Mouse (Mus musculus): ENCODE measurements around the gene Tspo2. TPM values are rescaled to one million over a fixed set of nuclear protein-coding genes. Genes with fewer than 3 reads are reported as not detected.

Tspo2 gene
- total RNA-seq, 2 experiments from 2014 or later, result 0.20 TPM; not detected in 1

DNA sequence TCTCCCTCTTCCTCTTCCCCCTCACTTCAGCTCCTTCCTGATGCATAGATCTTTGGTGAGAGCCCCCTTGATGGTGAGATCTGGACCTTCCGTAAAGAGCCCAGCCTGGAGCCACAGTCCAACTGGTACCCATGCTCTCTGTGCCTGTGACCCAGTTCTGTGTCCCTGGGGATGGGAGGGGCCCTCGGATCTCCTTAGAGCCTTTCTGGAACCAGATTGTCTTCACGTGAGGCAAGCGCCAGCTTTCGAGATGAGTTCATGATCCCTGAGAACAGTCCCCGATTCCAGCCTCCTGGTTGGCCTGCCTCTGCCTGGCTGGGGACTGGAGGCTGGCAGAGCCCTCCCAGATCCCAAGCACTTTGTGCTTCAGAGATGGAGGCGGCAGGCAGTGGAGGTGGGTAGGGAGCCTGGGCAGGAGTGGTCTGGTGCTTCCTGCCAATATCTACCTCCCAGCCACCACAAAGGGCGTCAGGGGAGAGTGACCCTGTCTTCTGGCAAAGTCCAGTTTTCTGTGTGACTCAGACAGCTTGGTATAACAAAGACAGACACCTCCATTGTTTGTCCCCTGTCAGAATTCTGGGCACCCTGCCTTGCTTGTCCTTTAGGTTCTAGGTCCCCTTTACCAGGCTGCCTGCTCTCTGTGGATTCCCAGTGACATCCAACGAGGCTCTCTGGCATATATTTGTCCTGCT is 577 bp upstream of the Tspo2 start:
- no peak for DNase-seq (ENCODE audit: low spot score in 2 of 2)

DNA sequence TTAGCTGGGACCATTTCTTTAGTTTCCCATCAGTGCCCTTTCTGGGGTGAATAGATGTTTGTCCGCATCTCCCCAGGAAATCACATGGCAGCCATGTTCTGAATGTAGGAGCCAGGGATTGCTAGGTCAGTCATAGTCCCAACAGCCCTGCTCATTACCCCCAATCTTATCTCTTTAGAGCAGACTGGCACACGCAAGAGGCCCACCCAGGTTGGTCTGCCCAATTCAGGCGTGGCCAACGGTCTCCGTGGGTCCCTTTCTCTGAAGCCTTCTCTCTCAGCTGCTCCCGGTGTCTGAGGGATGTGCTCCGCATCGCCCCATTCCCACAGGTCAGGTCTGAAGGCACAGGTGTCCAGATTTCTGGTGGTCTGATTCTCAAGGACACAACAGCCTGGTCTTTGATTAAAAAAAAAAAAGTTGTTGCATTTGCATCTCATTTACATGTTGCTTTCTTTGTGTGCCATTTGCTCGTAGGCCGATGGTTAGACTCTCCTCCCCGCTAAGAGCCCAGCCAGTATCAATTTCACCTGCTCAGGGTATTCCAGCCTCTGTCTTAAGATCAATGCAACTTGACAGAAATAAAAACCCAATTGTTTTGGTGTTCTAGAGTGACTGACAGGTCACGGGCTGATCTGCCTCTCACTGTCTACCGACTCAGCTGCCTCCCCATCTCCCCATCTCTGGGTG is 513 bp downstream of the Tspo2 start:
- DNase-seq (ENCODE audit: low spot score in 2 of 2), result no peak

DNA sequence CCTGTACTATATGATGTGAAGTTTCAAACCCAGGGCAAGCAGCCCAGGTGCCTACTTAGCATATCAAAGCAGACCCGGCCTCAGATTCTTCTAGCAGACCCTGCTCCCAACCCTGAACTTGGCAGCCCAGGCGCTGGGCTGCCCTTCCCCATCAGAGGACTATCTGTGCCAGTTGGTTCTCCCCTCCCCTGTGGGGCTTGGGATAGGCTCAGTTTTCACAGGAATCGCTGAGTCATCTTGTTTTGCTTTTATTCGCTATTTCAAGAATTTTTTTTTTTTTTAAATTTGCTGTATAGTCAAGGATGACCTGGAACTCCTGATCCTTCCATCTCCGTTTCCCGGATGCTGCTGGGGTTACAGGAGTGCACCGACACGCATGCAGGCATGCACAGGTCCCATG is 3.6 kb downstream of the Tspo2 start:
- DNase-seq (ENCODE audit: low spot score in 2 of 2), result no peak

DNA sequence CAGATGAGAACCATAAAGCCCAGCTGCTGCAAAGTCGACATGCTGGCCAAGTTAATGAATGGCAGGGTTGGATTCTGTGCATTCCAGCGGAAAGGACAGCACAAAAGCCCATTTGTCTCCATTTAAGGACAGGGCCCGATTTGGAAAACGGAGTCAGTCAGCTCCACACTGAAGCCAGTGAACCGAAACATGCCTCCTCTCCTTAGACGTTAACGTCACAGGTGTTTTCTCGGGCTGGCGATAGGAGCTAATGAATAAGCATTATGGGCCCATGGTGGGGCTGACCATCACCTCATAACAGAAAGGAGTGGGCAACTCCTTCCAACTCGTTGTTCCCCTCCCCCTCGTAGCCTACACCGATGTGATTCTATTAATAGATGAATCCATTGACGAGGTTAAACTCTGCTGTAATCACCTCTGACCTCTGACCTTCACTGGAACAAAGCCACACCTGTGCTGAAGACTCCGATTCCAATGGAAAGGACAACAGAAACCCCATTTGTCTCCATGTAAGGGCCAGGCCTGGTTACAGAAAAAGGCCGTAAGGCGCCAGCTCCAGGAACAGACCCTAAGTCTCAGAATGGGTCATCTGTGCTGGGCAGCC is 7.7 kb downstream of the Tspo2 start:
- no peak for DNase-seq (ENCODE audit: low spot score in 2 of 2)

DNA sequence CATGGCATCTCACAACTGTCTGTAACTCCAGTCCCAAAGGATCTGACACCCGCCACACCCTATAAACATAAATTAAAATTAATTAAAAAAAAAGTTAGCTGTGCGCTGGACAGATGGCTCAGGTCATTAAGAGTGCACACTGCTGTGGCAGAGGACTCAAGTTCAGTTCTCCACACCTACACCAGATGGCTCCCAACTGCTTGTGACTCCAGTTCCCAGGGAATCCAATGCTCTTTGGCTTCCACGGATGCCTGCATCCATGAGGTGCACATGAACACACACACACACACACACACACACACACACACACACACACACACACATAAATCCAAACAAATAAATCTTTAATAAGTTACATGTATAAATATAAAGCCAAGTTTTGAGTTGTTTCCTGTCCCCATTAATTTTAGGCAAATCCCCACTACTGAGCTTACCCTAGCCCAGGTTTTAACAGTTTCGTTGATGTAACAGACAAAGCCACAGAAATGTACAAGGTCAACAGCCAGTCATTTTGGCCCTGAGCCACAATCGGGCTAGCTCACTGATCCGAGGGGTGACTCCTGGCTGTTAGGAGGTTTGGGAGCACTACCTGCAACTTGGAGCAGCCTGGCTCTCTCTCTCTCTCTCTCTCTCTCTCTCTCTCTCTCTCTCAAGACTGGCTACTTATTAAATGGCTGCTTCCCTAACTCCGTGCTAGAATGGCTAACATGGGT is 8.4 kb downstream of the Tspo2 start:
- no peak for DNase-seq (ENCODE audit: low spot score in 2 of 2)

DNA sequence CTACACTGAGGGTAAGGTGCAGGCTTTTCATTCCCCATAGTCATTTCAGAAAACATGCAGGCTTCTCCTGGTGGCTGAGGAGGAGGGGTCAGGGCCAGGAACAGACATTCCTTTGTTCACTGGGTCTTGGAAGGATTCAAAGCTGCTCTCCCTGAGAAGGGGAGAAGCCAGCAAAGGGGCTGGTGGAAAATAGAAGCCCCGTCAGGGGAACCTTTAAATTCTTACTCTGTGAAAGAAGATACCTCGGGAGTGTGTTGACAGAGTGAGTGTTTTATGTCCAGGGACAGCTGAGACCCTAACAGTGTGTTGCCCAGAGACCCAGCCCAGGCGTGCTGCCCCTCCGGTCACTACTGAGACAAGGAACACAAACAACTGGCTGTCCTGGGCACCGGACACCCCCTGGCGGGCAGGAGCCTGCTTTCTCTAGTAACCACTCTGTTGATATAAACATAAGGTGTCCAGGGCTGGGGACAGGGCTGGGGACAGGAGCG is 13.9 kb downstream of the Tspo2 start:
- peak in 1 of 2 experiments; percentile 51 for DNase-seq (ENCODE audit: low spot score in 2 of 2)

DNA sequence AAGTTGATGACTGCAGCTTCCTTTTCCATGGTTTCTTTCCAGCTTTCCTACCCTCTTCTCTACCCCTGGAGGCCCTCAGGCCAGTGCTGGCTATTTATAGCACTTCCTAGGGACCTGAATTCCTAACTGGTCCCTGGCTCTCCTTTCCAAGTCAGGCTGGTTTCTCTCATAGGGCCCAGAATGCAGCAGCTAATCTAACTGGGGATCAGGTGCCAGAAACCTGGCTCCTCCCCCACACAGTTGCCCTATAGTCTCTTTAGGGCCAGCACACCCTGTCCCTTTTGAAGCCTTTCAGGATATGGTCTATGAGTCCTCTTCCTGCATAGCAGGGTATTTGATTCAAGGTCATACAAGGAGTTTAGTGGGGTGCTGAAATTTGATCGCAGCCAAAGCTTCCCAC is 14.8 kb downstream of the Tspo2 start:
- DNase-seq (ENCODE audit: low spot score in 2 of 2), result no peak

DNA sequence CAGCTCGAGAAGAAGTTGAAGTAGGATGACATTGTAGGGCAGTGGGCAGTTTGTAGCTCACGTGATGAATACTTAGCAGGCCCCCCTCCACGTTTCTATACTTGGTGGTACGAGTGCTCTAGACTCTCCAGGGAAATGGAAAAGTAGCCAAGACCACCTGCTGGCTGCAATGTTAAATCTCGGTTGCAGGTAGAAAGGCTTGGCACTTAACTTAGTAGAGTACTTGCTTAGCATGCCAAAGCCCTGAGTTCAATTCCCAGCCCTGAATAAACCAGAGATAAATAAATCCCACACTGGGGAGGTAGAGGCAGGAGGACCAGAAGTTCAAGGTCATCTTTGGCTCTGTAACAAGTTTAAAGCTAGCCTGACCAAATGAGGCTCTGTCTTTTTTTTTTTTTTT is 16.8 kb downstream of the Tspo2 start:
- DNase-seq (ENCODE audit: low spot score in 2 of 2), result no peak

DNA sequence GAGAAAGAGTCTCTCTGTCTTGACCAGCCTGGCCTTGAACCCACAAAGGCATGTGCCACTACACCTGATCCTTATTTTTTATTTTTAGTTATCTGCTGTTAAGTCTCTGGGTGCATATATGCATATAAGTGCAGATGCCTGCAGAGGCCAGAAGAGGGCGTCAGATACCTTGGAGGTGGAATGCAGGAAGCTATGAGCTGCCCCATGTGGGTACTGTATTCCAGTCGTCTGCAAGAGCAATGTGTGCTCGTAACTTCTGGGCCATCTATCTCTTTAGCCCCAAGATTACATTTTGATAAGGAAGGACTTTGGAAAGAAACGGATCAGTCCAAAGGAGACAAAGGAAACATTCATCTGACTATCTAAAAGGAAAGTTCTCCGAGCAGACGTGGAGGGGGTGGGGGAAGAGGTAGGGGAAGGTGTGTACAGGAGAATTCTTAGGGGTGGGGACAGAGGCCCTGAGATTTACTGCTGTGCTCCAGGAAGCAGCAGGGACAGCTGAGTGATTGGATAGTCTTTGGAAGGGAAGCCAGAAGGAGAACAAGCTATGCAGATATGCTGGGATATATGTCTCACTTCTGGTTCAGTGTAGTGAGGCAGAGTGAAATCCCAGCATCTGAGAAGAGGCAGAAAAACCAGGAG is 17.5 kb downstream of the Tspo2 start:
- DNase-seq (ENCODE audit: low spot score in 2 of 2), result no peak

DNA sequence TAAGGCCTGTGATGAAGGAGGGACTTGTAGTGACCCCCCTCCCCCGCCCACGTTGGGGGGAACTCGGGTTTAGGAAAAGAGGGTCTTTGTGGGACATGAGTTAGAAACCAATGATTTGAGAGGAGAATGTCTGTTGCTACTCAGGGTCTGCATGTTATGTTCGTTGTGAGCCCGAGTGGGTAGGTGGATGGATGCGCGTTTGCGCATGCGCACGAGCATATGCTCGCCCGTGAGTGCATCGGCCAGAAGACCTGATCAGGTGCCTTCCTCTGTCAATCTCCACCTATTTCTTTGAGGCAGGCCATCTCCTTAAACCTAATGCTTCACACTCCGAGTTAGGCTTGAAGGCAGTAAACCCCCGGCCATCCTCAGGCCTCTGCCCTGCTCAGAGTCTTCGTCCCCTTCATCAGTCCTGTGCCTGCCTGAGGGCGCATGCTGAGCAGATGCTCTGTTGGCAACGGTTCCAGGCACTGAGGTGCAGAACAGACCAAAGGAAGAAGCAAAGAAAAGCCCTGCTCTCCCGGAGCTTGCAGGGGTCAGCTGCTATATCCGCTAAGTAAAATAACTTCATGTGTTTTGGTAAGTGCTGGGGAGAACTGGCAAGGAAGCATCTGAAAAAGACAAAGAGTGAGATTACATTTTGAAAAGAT is 18.2 kb downstream of the Tspo2 start:
- no peak for DNase-seq (ENCODE audit: low spot score in 2 of 2)

DNA sequence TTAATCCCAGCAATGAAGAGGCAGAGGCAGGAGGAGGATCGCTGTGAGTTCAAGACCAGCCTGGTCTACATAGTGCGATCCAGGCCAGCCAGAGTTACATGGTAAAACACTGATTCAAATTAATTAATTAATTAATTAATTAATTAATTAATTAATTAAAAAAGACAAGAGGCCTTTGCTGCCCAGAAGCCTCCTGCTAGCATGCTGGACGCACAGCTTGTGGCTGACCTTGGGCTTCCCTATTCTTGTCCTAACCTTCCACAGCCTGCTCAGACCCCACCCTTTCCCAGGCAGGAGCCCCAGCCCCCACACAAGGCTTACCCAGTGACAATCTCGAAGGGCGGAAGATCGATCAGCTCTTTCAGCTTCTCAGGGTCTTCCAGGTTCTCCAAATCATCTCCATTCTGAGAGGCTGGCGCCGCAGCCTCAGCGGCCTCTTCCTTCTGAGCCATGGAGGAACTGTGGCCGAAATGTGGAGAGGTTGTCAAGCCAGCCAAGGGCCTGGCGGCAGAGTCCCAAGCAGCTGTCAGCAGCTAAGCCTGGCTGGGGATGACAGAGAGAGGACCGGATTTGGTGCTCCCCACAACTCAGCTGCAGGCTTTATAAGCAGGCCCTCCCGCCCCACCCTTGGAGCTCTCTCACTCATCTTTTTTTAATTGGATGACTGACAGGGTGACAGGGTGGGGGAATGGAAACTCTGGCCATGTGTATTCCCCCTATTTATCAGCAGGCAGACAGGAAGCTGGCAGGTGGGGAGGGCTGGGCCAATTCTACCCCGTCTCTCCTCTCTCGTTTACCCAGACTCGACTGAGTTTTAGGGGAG is 19.0 kb downstream of the Tspo2 start, which contains the start of gene Apobec2:
TSS of gene Apobec2 (minus strand) at position 773 of the 823 bp plus-strand sequence.
- peak; percentile 32 to 49 for DNase-seq (ENCODE audit: low spot score in 2 of 2)

DNA sequence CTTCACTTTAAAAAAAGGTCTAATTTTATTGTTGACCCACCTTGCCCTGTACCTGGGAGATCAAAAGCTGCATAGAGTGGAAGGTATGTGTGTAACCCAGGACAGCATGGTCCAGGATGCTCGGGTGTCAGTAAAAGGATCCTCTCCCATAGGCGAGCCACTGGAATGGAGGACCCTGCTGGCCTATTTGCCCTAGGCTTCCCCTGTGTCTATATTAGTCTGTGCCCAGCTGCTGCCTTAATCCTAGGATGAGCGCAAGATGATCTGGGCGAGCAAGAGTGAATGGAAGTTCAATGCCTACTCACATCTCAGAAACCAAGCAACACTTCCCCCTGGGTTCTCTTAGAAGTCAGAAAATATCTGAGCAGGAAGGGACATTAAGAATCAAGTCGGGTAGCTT is 20.3 kb downstream of the Tspo2 start:
- no peak for DNase-seq (ENCODE audit: low spot score in 2 of 2)

DNA sequence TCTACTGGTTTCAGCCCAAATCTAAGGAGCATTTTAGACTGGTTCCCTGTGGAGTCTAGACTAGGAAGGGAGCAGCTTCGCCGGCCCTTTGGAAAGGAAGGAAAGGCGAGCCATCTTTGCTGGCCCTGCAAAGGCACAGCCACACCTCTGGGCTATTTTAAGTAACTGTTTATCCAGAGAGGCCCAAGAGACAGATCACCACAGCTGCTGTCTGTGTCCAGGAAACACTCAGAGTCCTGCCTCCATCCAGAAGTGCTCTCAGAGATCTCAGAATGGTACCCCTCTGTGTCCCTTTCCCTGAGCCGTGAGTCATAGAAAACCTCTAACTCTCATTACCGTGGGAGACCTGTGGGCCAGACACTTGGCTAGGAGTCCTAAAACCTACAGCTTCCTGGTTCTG is 20.9 kb downstream of the Tspo2 start:
- DNase-seq (ENCODE audit: low spot score in 2 of 2), result no peak

DNA sequence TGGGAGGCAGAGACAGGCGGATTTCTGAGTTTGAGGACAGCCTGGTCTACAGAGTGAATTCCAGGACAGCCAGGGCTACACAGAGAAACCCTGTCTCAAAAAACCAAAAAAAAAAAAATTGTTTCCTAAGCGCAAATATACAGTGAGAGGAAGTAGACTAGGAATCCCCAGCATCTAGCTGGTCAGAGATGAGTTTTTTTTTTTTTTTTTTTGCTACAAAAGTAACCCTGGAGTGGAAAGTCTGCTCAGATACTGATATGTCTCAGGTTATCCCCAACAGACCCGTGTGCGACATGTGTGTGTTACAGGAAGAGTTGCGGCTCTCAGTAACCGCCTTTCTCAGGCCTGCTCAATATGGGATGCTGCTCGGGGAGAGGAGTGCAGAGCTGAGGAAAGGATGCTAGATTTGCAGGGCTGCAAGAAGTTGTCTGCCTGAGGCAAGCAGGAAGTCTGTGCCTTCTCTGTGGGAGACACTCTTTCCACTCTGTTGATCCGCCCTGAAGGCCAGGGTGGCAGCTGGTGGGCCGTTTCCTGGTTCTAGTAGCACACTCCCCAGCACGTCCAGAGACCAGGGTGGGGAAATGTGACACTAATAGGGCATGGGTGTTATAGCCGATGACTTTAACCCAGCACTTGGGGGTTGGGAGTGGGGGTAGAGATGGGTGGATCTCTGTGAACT is 23.3 kb downstream of the Tspo2 start:
- no peak for DNase-seq (ENCODE audit: low spot score in 2 of 2)

DNA sequence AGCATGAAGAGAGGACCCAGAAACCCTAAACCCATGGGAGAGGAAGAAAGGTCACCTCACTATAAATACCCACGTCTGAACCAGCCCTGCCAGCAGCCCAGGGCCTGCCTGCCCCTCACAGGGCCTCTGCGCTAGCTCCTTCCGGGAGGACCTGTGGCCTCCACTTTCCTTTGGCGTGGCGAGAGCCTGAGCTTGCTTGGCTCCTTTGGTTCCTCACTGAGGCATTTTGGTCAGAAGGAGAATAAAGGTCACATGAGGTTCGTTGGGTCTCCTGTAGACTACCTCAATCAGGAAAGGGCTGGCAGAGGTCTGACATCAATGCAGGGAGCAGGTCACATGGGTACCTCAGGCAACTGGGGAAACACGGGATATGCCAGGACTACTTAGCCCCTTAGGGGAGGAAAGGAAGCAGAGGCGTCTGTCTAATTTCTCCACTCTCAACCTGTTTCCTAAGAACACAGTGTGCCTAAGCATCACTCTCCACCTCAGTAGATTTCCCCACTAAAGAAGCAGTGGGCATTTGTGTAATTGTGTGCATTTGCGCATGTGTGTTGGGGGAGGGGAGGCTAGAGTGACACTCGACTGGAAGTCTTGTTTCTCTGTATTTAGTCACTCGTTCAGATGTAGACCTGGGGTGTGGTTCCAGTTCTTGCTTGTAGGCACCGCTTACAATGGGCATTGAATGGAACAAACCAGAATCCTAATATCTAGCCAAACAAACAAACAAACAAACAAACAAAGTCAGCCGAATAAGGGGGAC is 24.2 kb downstream of the Tspo2 start:
- peak in 1 of 2 experiments; percentile 20 for DNase-seq (ENCODE audit: low spot score in 2 of 2)

DNA sequence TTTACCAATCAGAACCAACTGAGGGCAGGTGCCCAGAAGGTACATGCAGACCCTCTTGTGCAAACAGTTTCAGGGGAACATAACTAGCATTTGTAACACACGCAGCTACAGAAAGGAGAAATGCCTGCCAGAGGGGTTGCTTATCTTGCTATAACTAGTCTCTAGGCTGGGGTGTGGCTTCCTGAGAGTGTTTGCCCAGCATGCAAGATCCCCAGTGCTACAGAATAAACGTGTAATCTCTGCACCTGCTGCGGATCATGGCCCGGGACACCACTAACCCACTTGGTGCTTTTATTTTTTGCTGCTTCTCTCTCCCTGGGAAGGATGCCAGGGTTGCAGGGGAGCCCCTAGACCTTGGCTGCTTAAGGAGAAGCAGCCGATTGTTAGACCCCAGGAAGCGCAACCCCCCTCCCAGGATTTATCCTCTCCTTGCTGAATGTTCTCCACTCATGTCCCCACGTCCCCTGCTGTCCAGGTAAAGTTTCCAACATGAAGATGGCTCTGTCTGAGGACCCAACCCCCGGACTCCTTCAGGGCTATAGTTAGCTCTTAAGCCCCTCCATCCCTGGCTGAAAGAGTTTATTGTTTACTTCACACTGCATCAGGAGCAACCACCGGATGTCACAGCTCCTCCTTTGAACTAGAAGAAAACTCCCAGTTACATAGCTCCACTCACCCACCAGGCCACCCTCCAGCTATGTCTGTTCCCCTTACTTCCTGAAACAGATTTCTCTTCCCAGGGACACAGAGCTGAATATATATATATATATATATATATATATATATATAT is 25.3 kb downstream of the Tspo2 start:
- no peak for DNase-seq (ENCODE audit: low spot score in 2 of 2)

DNA sequence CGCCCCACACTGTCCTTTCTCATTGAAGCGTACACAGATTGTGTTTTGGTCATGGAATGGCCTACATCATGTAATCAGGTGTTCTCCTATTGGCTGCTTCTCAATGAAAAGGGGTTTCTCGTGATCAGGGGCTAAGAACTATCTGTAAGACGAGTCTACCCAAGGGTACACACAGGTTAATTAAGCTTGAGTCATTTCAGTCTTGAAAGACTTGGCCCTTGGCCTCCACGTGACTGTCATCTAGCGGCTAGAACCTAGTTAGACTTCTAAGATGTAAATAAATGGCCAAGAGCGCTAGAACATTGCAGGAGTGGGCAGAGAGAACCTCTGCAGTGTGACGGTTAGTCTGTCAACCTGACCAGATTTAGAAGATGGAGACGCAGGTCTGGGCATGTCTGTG is 27.1 kb downstream of the Tspo2 start:
- no peak for DNase-seq (ENCODE audit: low spot score in 2 of 2)

DNA sequence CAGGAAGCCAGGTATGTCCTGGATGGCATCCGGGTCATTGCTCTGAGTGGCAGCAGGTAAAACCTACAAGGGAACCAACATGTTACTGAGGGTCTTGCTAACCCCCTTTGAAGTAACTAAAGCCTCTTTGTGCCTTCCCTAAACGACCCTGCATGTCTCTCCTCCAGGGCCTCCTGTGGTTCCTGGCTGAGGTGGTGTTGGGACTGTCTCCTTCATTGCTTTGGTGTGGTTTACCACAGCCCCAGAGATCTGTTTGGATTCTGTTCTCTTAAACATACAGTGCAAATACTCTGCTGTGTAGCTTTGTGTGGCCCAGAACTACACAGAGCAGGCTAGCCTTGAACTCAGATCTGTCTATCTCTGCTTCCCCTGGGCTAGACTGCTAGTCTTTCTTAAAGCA is 31.8 kb downstream of the Tspo2 start:
- DNase-seq (ENCODE audit: low spot score in 2 of 2), result no peak
